Mouse (Mus musculus) spleen, postnatal 4 days (tissue): ENCODE measurements around the gene Sox10.

Experiments
- DNase-seq, 2 experiments: peaks; one replicate each; pipeline ENCODE4 v3.0.0; 2022; ENCODE audit warnings: low spot score in 2 of 2

Gene Sox10

GRCm38 (mm10) chr15:79165140-79165539 lies at the start of gene Sox10:
Gene Sox10 (minus strand): TSS chr15:79165240.
- no peak for DNase-seq

DNA sequence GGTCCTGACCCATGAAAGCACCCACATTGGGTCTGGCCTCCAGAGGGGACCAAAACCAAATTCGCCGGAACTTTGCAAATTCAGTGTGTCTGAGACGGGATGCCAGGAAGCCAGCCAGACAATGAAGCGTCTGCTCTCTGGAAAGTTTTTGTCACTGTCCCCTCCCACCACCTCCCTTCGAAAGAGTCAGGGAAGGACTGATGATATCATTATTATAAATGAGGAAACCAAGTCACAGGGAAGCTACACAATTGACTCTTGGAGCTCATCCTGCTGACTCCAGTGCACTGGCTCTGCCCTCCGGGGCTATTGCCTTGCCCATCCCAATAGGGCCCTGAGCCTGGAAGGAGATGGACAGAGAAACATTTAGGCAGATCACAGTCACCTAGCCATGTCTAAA lies 48.6 kb upstream of the Sox10 start:
- DNase-seq, result no peak

GRCm38 (mm10) chr15:79212750-79213446 lies 47.9 kb upstream of the Sox10 start:
- no peak for DNase-seq

DNA sequence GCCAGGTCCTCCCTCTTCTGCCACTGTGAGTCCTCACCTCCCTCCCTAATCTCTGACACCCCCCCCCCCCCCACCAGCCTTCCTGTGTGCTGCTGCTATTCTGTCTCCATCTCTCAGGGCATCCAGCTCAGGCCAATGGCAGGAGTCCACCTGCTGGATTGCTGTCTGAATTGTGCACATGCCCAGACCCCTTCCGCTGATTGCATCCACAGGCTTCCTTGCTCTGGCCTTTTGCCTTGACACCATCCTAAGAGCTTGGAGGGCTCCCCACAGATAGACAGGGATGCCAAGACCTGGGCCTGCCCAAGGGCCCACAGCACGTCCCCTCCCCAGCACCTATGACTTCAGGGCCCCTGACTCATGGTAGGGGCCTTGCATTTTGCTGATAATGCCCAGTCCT lies 45.3 kb upstream of the Sox10 start:
- no peak for DNase-seq

- no peak for DNase-seq
Observed at GRCm38 (mm10) chr15:79208758-79209439, 43.9 kb upstream of the Sox10 start.

GRCm38 (mm10) chr15:79208211-79208610 lies 43.2 kb upstream of the Sox10 start:
- no peak for DNase-seq

DNA sequence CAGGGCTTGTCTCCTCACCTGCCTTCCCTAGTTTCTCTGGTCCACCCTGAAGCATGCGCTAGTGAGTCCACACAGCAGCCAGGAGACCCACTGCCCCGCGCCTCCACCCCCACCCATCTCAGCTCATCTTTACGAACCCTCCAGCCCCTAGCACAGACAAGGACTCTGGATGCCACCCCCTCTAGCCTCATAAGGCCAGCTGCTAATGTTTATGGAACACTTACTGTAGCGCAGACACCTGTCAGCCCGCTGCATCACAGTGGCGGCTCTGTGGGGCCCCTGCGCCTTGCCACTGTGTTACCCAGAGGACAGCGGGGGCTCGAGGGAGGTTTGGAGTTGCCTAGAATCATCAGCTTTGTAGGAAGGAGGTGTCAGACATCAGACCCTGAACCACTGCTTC lies 37.5 kb upstream of the Sox10 start:
- DNase-seq, result no peak

- DNase-seq, result no peak
Observed at GRCm38 (mm10) chr15:79201491-79202150, 36.6 kb upstream of the Sox10 start.

DNA sequence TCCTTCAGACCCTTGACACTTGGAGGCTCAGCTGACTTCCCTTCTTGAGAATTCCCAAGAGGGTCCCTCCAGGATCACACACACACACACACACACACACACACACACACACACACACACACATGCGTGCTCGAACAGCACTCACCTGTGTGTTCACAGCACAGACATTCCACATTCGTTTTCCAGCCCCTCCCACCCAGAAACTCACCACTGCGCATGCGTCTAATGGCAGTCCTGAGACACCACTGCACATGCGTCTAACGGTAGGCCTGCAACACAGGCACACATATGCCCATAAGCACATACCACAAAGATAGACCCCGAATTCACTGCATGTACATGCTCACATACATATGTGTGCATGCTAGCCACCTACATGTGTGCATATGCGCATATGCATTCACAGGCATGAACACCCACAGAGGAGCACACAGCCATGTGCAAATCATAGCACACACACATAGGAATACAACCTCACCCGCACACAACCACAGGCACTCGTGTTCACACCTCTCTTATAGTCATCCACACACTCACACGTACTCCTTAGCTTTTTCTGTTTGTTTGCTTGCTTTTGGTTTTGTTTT lies 34.4 kb upstream of the Sox10 start:
- DNase-seq, result no peak

DNA sequence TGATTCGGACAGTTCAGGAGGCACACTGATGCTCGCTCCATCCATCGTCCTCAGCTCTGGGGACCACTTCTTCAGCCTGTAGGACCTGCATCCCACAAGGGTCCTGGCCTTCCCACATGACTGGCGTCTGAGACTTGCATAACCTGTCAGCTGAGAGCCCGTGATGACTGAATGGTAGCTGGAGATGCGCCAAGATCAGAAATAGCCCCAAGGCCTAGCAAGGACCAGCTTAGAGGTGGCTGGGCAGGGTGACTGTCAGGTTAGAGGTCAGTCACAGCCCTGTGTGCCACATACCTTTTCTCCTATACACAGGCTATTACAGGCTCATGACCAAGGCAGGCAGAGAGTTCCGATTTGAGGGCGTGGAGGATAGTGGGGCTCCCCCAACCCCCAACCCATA lies 30.5 kb upstream of the Sox10 start:
- DNase-seq, result no peak

DNA sequence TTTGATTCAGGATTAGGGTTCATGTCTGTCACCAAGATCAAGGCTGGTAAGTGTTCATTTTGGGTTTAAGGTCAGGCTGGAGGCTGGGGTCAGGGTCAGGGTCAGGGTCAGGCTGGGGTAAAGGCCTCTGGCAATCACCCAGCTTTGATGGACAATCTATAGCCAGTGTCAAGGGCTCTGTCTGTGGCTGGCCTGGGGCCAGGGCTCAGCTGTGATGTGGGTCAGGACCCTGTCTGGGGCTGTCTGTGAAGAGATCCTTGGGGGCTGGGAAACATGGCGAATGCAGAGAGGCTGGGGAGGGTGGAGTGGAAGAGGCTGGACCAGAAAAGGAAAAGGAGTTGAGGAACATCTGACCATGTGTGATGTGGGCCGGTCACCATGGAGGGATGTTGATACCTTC lies 29.9 kb upstream of the Sox10 start:
- no peak for DNase-seq

DNA sequence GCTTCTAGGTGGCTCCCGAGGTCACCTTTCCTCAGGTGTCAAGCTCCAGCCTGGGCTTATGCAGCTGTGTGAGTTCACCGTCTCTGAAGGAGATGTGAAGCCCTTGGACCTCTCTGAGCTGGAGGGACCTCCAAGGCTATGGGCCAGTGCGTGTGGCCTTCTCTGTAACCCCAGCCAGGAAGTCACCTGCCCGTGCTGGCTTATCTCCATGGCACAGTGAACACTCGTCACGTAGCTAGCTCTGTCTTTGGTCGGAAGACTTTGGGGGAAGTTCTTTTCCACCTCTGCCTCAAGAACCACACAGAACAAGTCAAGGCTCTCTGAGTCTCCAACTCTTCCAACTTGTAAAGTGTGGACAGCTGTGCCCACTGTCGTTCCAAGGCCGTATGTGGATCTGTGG lies 29.0 kb upstream of the Sox10 start:
- no peak for DNase-seq

- DNase-seq, result no peak
Observed at GRCm38 (mm10) chr15:79192885-79193845, 28.1 kb upstream of the Sox10 start.

- no peak for DNase-seq
Observed at GRCm38 (mm10) chr15:79192450-79192849, 27.4 kb upstream of the Sox10 start.

DNA sequence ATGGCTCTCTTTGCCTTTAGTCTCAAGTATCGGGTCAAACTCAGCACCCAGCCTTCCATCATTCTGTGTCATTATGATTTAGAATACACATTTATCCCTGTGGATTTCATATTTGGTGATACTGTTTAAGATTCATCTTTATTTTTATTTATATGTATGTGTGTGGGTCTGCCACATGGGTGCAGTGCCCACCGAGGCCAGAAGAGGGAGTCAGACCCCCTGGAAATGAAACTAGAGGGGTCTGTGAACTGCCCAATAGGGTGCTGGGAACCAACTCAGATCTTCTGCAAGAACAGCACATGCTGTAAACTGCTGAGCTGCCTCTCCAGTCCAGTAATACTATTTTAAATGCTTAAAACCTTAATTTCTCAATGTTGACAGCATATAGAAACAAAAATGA lies 26.4 kb upstream of the Sox10 start:
- no peak for DNase-seq

GRCm38 (mm10) chr15:79187819-79188218 lies 22.8 kb upstream of the Sox10 start:
- no peak for DNase-seq

- no peak for DNase-seq
Observed at GRCm38 (mm10) chr15:79185213-79185612, 20.2 kb upstream of the Sox10 start.

DNA sequence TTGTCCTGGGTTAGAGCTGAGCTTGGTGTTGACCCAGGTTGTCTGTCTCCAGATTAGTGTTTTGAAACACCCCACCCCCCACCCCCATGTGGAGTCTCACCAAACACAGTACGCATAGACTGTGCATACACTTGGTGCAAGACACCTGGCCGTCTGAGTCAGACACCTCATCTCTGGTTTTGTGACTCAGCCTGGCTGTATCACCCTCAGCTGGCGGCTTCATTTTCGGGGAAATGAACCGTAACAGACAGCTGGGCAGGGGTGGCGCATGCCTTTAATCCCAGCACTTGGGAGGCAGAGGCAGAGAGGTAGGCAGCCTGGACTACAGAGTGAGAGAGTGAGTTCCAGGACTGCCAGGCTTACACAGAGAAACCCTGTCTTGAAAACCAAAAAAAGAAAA lies 11.9 kb upstream of the Sox10 start:
- DNase-seq, result no peak

DNA sequence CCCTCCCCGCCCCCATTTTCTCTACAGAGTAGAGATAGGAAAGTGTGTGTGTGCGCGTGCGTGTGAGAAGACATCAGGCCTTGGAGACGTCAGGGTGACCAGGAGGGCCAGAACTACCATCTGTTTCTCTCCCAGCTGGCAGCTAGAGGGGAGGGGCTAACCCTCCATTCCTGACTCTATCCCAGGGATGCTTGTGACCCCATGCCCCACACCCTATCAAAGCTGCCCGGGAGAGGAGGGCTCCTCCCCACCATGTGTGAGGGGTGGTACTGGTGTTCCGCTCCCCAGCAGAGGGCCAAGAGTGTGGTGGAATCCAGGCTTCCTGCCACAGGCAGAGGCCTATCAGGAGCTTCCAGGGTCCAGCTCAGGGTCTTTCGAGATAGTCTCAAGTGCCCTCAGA lies 1.7 kb upstream of the Sox10 start:
- DNase-seq, result no peak

- no peak for DNase-seq
Observed at GRCm38 (mm10) chr15:79164251-79164650, 789 bp downstream of the Sox10 start.

GRCm38 (mm10) chr15:79162822-79163221 lies 2.2 kb downstream of the Sox10 start:
- no peak for DNase-seq

DNA sequence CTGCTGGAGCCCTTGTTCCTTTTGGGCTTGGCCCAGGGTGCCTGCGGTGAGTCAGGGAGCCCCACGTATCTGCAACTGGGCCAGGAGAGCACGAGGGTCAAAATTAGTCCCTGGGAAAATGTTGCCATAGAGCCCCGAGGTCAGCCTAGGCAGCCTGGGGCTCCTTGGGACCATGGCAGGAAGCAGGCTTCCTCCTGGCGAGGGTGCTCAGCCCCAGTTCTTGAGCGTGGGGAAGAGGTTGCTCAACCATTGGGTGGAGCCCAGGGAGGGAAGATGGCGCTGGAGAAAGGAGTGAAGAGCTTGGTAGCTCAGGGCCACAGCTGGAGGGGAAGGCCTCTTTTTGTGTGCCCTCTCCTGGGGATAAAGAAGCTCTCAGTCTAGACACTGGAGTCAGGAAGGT lies 2.7 kb downstream of the Sox10 start:
- no peak for DNase-seq
